ENCODE assay signal across 10 mouse cellular contexts in the genomic region with DNA sequence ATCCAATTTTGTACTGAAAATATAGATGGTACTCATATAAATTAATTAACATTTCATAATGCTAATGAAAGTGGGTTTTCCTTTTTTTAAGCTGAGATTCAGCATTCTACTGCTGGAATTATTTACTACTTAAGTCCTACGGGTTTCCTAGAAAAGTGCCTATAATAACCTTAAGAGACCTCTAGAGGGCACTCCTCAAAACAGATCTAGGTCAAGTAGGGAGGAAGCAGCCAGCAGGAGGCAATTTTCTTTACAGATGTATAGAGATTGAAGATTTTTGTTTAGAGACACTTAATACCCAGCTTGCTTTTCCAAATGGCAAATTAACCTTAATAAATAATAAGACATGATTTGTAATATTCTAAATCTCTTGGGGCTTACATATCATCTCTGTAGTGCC.
A peak's percentile ranks its signal among the peaks of the same experiment; 100 is the strongest.
DNase-seq lines count a peak whose midpoint lies in the region; ATAC-seq lines count a peak whose summit lies in the region.
"Had no signal": no experiment of that assay in that cellular context is flagged by ENCODE, and none has a peak within 500 bp of the region (broad histone marks: within the 10 kb centered on the region; RNA-seq: fewer than 3 reads in every experiment).

No protein-coding gene starts in this region.

- H3K4me2 ChIP-seq in midbrain, embryonic 14.5 days (ENCODE audit: low read length), result no peak overlapping the region
- H3K4me2 ChIP-seq: lung, embryonic 15.5 days had no signal

- peak; percentile 4 for DNase-seq in heart, adult 8-10 months (ENCODE audit: low spot score)
- no peak for DNase-seq in heart, adult 18-20 months
- DNase-seq in midbrain, embryonic 14.5 days, result peak; percentile 81
- DNase-seq in midbrain, embryonic 10.5 days (ENCODE audit: low spot score), result no peak
- peak; percentile 9 for DNase-seq in retina, postnatal 7 days (ENCODE audit: low read depth, low spot score)
- no peak for DNase-seq in kidney, postnatal 14 days
- no peak for DNase-seq in frontal cortex, postnatal 36 days (ENCODE audit: low spot score in 2 of 2)
- DNase-seq: right cerebral cortex, postnatal 14 days had no signal

- no peak overlapping the region for H3K9ac ChIP-seq in midbrain, embryonic 14.5 days (replicated peaks; ENCODE audit: low read length)
- H3K9ac ChIP-seq: lung, embryonic 15.5 days had no signal

- H3K9me3 ChIP-seq in midbrain, embryonic 14.5 days (ENCODE audit: control insufficient read depth, low read length), result no peaks in the 10 kb centered on the region
- no peaks in the 10 kb centered on the region for H3K9me3 ChIP-seq in midbrain, embryonic 10.5 days (replicated peaks)
- H3K9me3 ChIP-seq: lung, embryonic 15.5 days had no signal

- no peaks in the 10 kb centered on the region for H3K36me3 ChIP-seq in midbrain, embryonic 14.5 days (ENCODE audit: control insufficient read depth, insufficient read depth, low read length)
- H3K36me3 ChIP-seq in midbrain, embryonic 10.5 days, result no peaks in the 10 kb centered on the region
- H3K36me3 ChIP-seq: lung, embryonic 15.5 days had no signal

- H3K4me3 ChIP-seq in midbrain, embryonic 14.5 days (replicated peaks; ENCODE audit: low read depth, low read length), result no peak overlapping the region
- no peak overlapping the region for H3K4me3 ChIP-seq in midbrain, embryonic 10.5 days
- H3K4me3 ChIP-seq: lung, embryonic 15.5 days had no signal

- H3K27ac ChIP-seq in midbrain, embryonic 14.5 days (replicated peaks; ENCODE audit: low read depth, low read length), result no peak overlapping the region
- no peak overlapping the region for H3K27ac ChIP-seq in midbrain, embryonic 10.5 days (replicated peaks)
- H3K27ac ChIP-seq: lung, embryonic 15.5 days had no signal

- peak; percentile 34; the same call in 1 of the 2 replicates for ATAC-seq in midbrain, embryonic 14.5 days (ENCODE audit: low FRiP score, low TSS enrichment)
- peak; percentile 81 for ATAC-seq in common myeloid progenitor, adult 5-6 weeks (replicated peaks; ENCODE audit: low read depth, poor library complexity, severe bottlenecking)

- no peaks in the 10 kb centered on the region for H3K27me3 ChIP-seq in midbrain, embryonic 14.5 days (ENCODE audit: control insufficient read depth, insufficient read depth, low read length)
- no peaks in the 10 kb centered on the region for H3K27me3 ChIP-seq in midbrain, embryonic 10.5 days (ENCODE audit: low read depth, poor library complexity, severe bottlenecking)
- H3K27me3 ChIP-seq: lung, embryonic 15.5 days had no signal

- no peaks in the 10 kb centered on the region for H3K4me1 ChIP-seq in midbrain, embryonic 14.5 days (ENCODE audit: control insufficient read depth, insufficient read depth, low read length)
- no peaks in the 10 kb centered on the region for H3K4me1 ChIP-seq in midbrain, embryonic 10.5 days
- H3K4me1 ChIP-seq: lung, embryonic 15.5 days had no signal

- WGBS in midbrain, embryonic 14.5 days, result 15% methylated on average over 1 of the region's 1 CpGs
- WGBS in midbrain, embryonic 10.5 days, result 40% methylated on average over 1 of the region's 1 CpGs

Comparison
In these comparisons a context has a peak if more than half of its experiments do, and no peak if none do; other contexts are left out.
1. DNase-seq: peak in heart, adult 8-10 months (single experiment), midbrain, embryonic 14.5 days (single experiment) and retina, postnatal 7 days (single experiment); none in heart, adult 18-20 months (0 of 2), midbrain, embryonic 10.5 days (single experiment), kidney, postnatal 14 days (single experiment) and frontal cortex, postnatal 36 days (0 of 2).